Mouse (Mus musculus) left cerebral cortex, adult 6 months (tissue): Measurements from ENCODE around the gene Atg5. TPM values are rescaled to one million over a fixed set of nuclear protein-coding genes. Genes with fewer than 3 reads are reported as not detected.

Experiments
- long read RNA-seq, 2 experiments: library from polyadenylated mRNA; unstranded; transcript quantifications; one replicate each; pipeline ENCODE4 v2.0.0; 2019 to 2020
- polyA plus RNA-seq: library from polyadenylated mRNA; unstranded; fragments of <200 nt; fragmentation: Nextera tagmentation; gene quantifications from 2 replicates; pipeline ENCODE4 v1.2.3, GENCODE M21; 2021

Atg5 gene
- polyA plus RNA-seq: 22.8 and 33.4 TPM in 2 replicates
- long read RNA-seq, experiment 1, transcript Atg5-201 (8 exons, 2,352 nt): major isoform, 182 of 226 reads
- long read RNA-seq, experiment 1, partial matches to known transcripts: 6 of 226 reads
- long read RNA-seq, experiment 1, other reads (novel, unspliced or antisense): 38 of 226 reads
- long read RNA-seq, experiment 2, transcript Atg5-201 (8 exons, 2,352 nt): major isoform, 37 of 58 reads
- long read RNA-seq, experiment 2, partial matches to known transcripts: 12 of 58 reads
- long read RNA-seq, experiment 2, other reads (novel, unspliced or antisense): 9 of 58 reads

GRCm38 (mm10) chr10:44268145-44268860, at the start of gene Atg5:
Atg5 (plus strand) TSS chr10:44268358.

Other genes starting within 250 kb of the Atg5 start
- 0.05 and 0.16 TPM in 2 replicates for gene Crybg1, start 119.5 kb upstream of the Atg5 start, polyA plus RNA-seq